Mouse (Mus musculus) left cerebral cortex, adult 8-10 months (tissue): ENCODE data around the gene Dppa4. TPM values are rescaled to one million over a fixed set of nuclear protein-coding genes. Genes with fewer than 3 reads are reported as not detected.

Experiments
- DNase-seq, 2 experiments: peaks; one replicate each; pipeline ENCODE4 v3.0.0; 2022; ENCODE audit warnings: low spot score in 2 of 2
- total RNA-seq, 4 experiments: library from RNA; stranded (reverse); gene quantifications; 2 replicates each; pipeline ENCODE4 v1.2.4; 2022

The Dppa4 gene
- total RNA-seq, 4 experiments from 2014 or later, result not detected

DNA sequence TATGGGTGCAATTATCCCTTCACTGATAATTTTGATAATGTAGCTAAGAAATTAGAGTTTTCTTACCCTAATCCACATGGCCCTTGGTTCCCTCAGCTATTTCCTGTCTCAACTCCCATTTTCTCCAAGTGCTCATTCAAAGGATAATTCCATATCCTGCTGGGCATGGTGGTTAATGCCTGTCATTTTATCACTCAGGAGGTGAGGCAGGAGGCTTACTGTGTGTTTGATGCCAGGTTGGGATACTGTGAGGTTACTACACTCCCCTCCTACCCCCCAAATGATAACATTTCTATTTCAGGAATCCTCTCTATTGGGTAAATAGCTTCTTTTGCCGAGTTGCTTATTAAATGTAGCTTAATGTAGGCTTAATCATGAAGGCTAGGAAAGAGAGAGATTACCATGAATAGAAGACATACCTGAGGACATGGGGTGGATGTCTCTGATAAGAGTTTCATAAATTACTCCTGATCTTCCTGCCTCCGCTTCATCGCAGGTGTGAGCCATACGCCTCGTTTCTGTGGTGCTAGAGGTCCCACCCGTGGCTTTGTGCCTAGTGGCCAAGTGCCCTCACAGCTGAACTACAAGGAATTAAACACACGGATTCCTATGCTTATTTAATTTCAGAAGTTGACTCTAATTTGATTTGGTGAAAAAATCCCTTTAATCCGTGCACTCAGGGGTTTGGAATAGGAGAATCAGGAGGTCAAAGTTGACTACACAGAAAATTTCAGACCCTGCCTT is 40.2 kb downstream of the Dppa4 start:
- no peak for DNase-seq

DNA sequence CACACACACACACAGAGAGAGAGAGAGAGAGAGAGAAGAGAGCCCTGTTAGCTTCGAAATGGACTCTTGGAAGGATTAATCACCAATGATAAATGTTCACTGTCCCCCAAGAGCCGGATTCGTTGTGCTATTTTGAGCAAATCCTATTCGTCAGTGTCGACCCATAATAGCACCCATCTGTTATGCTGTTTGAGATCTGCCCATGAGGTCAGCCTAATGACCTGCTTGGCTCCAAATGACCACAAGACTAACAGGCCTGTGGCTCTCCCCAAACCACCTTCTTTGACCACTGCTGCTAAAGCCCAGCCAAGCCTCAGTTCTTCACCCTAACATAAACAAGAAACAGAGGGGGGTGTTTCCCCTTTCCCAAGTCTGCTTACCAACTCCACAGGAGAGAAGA is 43.4 kb downstream of the Dppa4 start:
- no peak for DNase-seq

DNA sequence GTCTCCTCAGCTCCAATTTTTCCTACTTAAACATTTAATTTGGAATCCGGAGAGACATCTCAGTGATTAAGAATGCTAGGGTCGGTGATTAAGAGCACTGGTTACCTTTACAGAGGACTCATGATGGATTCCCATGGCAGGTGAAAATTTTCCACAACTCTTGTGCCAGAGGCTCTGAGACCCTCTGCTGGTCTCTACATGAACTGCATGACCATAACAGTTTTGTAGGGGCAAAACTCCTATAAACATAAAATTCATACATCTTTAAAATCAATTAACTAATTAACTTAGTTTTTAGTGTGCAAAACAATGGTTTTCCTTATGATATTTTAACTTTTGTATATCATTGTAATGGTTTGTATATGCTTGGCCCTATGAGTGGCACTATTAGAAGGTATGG is 44.9 kb downstream of the Dppa4 start:
- no peak for DNase-seq

DNA sequence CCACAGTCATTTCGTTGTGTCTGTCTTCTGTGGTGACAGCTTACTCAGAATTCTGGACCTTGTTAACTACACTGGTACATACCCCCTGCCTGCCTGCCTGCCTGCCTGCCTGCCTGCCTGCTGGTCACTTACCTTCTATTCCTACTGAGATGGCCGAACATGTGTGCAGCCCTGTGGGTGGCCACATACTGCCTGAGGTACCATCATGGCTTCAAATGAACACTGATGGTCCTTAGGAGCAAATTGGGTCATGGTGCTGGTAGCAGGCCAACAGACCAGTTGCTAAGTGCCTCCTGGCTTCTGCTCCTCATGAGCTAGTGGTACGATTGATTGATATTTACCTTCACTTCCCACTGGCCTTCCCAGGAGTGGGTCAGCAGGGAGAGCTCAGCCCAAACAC is 48.3 kb downstream of the Dppa4 start:
- DNase-seq, result no peak

DNA sequence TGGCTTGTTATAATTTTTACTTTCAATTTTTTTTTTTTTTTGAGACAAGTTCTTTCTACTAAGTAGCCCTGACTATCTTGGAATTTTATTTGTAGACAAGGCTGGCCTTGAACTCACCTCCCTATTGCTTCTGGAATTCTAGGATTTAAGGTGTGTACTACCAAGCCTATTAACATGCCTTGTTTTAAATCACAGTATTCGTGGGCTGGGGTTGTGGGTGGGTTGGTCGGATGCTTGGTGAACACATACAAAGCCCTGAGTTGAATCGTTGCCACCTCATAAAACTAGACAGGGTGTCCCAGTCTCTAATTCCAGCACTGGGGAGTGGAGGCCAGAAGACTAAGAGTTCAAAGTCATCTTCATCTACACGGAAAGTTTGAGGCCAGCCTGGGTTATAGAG is 51.8 kb downstream of the Dppa4 start:
- no peak for DNase-seq

Other genes starting within 250 kb of the Dppa4 start
- not detected for gene Dppa2, start 20.2 kb downstream of the Dppa4 start, total RNA-seq
- gene Gm5485, start 128.7 kb downstream of the Dppa4 start, total RNA-seq, result not detected
- gene Morc1, start 147.5 kb downstream of the Dppa4 start, total RNA-seq, result under 1 TPM in 1 of 4 experiments, not detected in 3; 0.17 TPM